Mouse (Mus musculus): ENCODE measurements around the gene Hoxc10. TPM values are rescaled to one million over a fixed set of nuclear protein-coding genes. Genes with fewer than 3 reads are reported as not detected.

The Hoxc10 gene
- total RNA-seq, 1 experiment from 2014 or later = not detected

GRCm38 (mm10) chr15:102997939-102998355 lies 31.4 kb downstream of the Hoxc10 start, which contains the start of gene Hoxc6:
TSS of gene Hoxc6 (plus strand) at chr15:102998257.
- ATAC-seq (replicated peaks in 1 of 2; ENCODE audit: insufficient read depth in 1 of 2, low FRiP score in 2 of 2, low TSS enrichment in 1 of 2, low read depth in 1 of 2, poor library complexity in 2 of 2, severe bottlenecking in 2 of 2) = no peak

DNA sequence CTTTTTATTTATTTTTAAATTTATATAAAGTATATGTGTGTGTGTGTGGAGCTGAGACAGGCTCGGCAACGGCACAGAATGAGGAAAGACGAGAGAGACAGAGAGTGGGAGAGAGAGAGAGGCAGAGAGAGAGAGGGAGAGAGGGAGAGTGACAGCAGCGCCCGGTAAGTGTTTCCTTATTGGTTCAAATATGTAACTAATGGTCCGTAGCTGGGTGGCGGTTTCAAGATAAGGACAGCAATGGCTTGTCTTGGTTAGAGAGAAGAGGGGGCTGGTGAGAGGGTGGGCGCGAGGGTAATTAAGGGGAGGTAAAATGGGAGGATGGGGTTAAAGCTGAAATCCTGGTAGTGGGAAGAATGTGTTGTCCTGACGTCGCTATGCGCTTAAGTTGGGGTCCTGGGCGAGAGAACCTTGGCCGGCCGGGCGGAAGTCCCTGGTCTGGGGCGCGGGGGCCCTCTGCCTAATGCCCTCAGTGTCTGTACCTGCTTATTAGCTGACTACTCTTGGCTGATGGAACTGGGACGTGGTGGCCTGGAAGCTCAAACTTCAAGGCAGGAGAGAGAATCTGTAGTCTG lies 32.1 kb downstream of the Hoxc10 start:
- no peak for ATAC-seq (replicated peaks in 1 of 2; ENCODE audit: insufficient read depth in 1 of 2, low FRiP score in 2 of 2, low TSS enrichment in 1 of 2, low read depth in 1 of 2, poor library complexity in 2 of 2, severe bottlenecking in 2 of 2)

GRCm38 (mm10) chr15:102999183-102999831 lies 32.7 kb downstream of the Hoxc10 start:
- ATAC-seq (replicated peaks in 1 of 2; ENCODE audit: insufficient read depth in 1 of 2, low FRiP score in 2 of 2, low TSS enrichment in 1 of 2, low read depth in 1 of 2, poor library complexity in 2 of 2, severe bottlenecking in 2 of 2) = peak; percentile 28 to 47; a peak in 3 of 4 replicates

GRCm38 (mm10) chr15:102999955-103000354 lies 33.4 kb downstream of the Hoxc10 start:
- ATAC-seq (replicated peaks in 1 of 2; ENCODE audit: insufficient read depth in 1 of 2, low FRiP score in 2 of 2, low TSS enrichment in 1 of 2, low read depth in 1 of 2, poor library complexity in 2 of 2, severe bottlenecking in 2 of 2) = no peak

GRCm38 (mm10) chr15:103000501-103000901 lies 33.9 kb downstream of the Hoxc10 start:
- no peak for ATAC-seq (replicated peaks in 1 of 2; ENCODE audit: insufficient read depth in 1 of 2, low FRiP score in 2 of 2, low TSS enrichment in 1 of 2, low read depth in 1 of 2, poor library complexity in 2 of 2, severe bottlenecking in 2 of 2)

DNA sequence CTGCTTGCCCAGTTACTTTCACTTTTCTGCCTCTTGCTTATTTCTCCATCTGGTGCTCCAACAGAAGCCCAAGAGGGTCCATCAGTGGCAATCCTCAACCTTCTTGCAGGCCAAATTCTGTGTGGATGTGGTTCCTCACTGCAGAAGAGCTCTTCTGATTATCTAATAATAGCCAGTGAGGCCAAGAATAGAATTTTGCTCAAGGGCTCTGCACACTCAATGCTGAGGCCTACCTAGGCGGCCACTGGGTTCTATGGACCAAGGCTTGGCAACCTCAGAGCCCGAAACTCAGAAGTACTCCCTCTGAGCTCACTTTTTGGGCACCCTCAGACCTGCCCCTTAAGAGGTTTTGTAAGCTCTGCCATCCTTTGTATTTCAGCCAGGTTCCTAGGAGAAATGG lies 34.8 kb downstream of the Hoxc10 start:
- ATAC-seq (replicated peaks in 1 of 2; ENCODE audit: insufficient read depth in 1 of 2, low FRiP score in 2 of 2, low TSS enrichment in 1 of 2, low read depth in 1 of 2, poor library complexity in 2 of 2, severe bottlenecking in 2 of 2) = no peak

DNA sequence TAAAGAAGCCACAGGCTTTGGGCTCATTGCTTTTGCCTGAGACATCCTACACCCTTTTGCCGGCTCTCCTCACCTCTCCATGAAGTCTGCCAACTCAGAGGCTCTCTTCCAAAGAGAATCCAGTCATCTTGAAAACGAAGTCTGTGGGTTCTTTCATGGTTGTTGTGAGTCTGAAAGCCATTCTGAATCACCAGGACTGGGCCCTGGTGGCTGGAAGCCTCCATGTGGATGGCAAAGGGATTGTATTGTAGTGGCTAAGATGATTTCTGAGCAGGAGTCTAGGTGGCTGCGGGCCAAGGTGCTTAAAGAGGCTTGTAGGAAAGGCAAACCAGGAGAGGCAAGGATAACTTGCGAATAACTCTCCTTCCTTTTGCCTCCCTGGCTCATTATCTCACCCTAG lies 35.6 kb downstream of the Hoxc10 start:
- no peak for ATAC-seq (replicated peaks in 1 of 2; ENCODE audit: insufficient read depth in 1 of 2, low FRiP score in 2 of 2, low TSS enrichment in 1 of 2, low read depth in 1 of 2, poor library complexity in 2 of 2, severe bottlenecking in 2 of 2)

GRCm38 (mm10) chr15:103002821-103003448 lies 36.3 kb downstream of the Hoxc10 start:
- ATAC-seq (replicated peaks in 1 of 2; ENCODE audit: insufficient read depth in 1 of 2, low FRiP score in 2 of 2, low TSS enrichment in 1 of 2, low read depth in 1 of 2, poor library complexity in 2 of 2, severe bottlenecking in 2 of 2) = no peak

GRCm38 (mm10) chr15:103005308-103005707 lies 38.7 kb downstream of the Hoxc10 start:
- no peak for ATAC-seq (replicated peaks in 1 of 2; ENCODE audit: insufficient read depth in 1 of 2, low FRiP score in 2 of 2, low TSS enrichment in 1 of 2, low read depth in 1 of 2, poor library complexity in 2 of 2, severe bottlenecking in 2 of 2)

- ATAC-seq (replicated peaks in 1 of 2; ENCODE audit: insufficient read depth in 1 of 2, low FRiP score in 2 of 2, low TSS enrichment in 1 of 2, low read depth in 1 of 2, poor library complexity in 2 of 2, severe bottlenecking in 2 of 2) = no peak
Observed at GRCm38 (mm10) chr15:103005797-103006196, 39.2 kb downstream of the Hoxc10 start.

DNA sequence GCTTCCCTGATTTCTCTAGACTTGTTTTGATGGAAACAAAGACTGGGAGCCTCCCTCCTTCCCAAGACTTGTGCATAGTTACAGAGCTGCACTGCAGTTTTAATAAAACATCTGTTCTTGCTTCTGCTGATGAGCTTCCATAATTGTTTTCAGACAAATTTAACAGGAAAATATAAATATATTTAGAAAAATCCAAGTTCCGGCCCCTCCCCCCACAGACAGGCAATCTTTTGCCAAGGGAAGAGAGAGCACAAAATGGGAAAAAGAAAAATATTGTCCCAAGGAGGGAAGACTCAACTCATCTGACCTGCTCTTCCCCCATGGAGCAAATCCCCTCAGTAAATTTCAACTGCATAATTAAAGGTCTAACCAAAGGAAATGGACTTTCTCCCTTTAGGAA lies 39.7 kb downstream of the Hoxc10 start:
- ATAC-seq (replicated peaks in 1 of 2; ENCODE audit: insufficient read depth in 1 of 2, low FRiP score in 2 of 2, low TSS enrichment in 1 of 2, low read depth in 1 of 2, poor library complexity in 2 of 2, severe bottlenecking in 2 of 2) = no peak

DNA sequence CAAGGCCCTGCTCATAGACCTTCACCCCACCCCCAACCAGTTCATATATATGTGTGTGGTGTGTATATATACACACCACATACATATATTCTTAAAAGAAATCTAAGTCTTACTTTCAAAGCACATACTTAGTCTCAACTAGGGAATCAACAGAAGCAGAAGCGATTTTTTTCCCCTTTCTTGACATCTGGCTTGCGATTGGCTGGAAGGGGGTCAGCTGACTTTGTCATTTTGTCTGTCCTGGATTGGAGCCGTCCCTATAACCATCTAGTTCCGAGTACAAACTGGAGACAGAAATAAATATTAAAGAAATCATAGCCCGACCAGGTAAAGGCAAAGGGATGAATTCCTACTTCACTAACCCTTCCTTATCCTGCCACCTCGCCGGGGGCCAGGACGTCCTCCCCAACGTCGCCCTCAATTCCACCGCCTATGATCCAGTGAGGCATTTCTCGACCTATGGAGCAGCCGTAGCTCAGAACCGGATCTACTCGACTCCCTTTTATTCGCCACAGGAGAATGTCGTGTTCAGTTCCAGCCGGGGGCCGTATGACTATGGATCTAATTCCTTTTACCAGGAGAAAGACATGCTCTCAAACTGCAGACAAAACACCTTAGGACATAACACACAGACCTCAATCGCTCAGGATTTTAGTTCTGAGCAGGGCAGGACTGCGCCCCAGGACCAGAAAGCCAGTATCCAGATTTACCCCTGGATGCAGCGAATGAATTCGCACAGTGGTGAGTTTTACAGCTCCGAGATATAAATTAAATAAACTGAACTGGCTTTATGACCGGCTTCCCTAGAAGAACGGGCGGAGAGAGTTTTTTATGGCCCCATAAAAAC lies 42.9 kb downstream of the Hoxc10 start:
- no peak for ATAC-seq (replicated peaks in 1 of 2; ENCODE audit: insufficient read depth in 1 of 2, low FRiP score in 2 of 2, low TSS enrichment in 1 of 2, low read depth in 1 of 2, poor library complexity in 2 of 2, severe bottlenecking in 2 of 2)

GRCm38 (mm10) chr15:103010112-103010846 lies 43.7 kb downstream of the Hoxc10 start:
- ATAC-seq (replicated peaks in 1 of 2; ENCODE audit: insufficient read depth in 1 of 2, low FRiP score in 2 of 2, low TSS enrichment in 1 of 2, low read depth in 1 of 2, poor library complexity in 2 of 2, severe bottlenecking in 2 of 2) = no peak

DNA sequence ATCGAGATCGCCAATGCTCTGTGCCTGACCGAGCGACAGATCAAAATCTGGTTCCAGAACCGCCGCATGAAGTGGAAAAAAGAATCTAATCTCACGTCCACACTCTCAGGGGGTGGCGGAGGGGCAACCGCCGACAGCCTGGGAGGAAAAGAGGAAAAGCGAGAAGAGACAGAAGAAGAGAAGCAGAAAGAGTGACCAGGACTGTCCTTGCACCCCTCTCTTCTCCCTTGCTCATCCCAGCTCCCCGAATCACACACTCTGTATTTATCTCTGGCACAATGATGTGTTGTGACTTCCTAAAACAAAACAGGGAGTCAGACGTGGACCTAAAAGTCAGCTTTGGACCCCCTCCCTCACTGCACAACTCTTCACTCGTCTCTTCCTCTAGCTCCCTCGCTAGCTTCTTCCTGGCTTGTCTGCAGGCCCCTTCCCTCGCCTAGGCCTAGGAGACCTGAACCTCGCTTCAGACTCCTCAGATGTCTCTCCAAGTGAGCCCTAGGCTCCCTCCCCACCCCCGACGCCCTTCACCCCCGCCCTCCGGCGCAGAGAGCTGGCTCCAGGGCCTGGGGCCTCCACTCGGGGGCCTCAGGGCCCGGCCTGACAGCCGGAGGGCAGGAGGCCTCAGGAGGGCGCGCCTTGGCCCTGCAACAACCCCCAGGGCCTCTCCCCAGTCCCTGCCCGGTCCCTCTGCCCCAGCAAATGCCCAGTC lies 44.4 kb downstream of the Hoxc10 start:
- no peak for ATAC-seq (replicated peaks in 1 of 2; ENCODE audit: insufficient read depth in 1 of 2, low FRiP score in 2 of 2, low TSS enrichment in 1 of 2, low read depth in 1 of 2, poor library complexity in 2 of 2, severe bottlenecking in 2 of 2)

DNA sequence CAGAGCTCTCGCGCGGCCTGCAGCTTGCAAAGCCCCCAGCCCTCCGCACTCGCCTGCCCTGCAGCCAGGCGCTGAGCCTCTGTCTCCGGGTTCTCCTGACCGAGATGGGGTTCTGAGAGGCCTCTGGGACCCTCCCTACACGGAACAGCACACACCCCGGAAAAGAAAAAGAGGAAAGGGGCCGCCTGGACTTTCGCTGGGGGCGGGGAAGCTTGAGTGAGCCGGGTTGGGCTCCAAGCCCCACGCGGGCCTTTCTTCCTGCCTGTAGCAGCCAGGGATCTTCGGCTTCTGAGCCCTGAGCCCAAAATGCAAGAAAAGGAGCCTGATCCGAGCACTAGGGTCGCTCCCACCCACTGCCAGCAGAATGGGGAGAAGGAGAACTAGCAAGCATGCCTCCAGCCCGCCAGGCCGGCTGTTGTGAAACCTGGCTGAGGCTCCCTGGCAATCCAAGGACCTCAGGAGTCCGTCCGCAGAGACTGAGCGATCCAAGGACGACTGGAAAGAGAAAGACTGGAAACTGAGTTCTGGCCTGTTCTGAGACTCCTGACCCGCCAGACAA lies 45.4 kb downstream of the Hoxc10 start:
- no peak for ATAC-seq (replicated peaks in 1 of 2; ENCODE audit: insufficient read depth in 1 of 2, low FRiP score in 2 of 2, low TSS enrichment in 1 of 2, low read depth in 1 of 2, poor library complexity in 2 of 2, severe bottlenecking in 2 of 2)

- no peak; a peak in 1 of 4 replicates for ATAC-seq (replicated peaks in 1 of 2; ENCODE audit: insufficient read depth in 1 of 2, low FRiP score in 2 of 2, low TSS enrichment in 1 of 2, low read depth in 1 of 2, poor library complexity in 2 of 2, severe bottlenecking in 2 of 2)
Observed at GRCm38 (mm10) chr15:103013238-103013984, 46.8 kb downstream of the Hoxc10 start.

All from hematopoietic stem cell, adult 5-6 weeks (primary cell).